Mouse (Mus musculus) small intestine, adult 2 months (tissue): ENCODE results near the gene Creb3l4.

Experiments used
- CTCF ChIP-seq: fragments of 200-500 bp; IDR thresholded peaks from 2 replicates; pipeline ENCODE4 v1.5.1; 2012; ENCODE audit warnings: low read depth, mild to moderate bottlenecking, control low read depth, inconsistent platforms, low read length, moderate library complexity, mixed read lengths; ENCODE audit not compliant: insufficient replicate concordance, insufficient read length; ENCODE audit errors: extremely low read depth
- POLR2A ChIP-seq: fragments of 200-500 bp; IDR thresholded peaks from 2 replicates; pipeline ENCODE4 v1.6.1; 2012; ENCODE audit warnings: low read depth, mild to moderate bottlenecking, control low read depth, inconsistent platforms, low read length, moderate library complexity

DNA sequence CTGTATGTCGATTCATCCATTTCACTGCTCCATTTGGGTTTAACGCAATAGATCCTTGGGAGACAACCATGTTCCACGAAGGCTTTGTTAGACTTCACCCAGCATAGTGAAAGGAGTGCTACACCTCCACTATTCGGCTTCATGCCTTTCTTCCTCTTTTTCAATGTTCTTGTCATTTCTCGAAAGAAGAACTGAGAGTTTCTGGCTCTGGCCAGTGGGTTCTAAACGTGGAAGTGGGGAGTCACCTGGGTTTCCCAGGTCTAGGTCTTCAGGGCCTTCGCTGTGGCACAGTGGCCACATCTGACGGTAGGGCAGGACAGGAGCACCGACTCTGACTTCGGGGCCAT, 21.3 kb upstream of the Creb3l4 start:
- TF ChIP-seq POLR2A: no peak
- no peak for TF ChIP-seq CTCF
